Mouse (Mus musculus) left cerebral cortex, adult 9 months (tissue): ENCODE data around the gene Fntb.
"Not testable (repeated sequence)": the region's sequence is repeated elsewhere in the genome, so short reads cannot be mapped to it uniquely, and the experiment has no call there.

Source experiments
- DNase-seq, 2 experiments: peaks; one replicate each; pipeline ENCODE4 v3.0.0; 2022; ENCODE audit warnings: low spot score in 2 of 2

Gene Fntb

GRCm38 (mm10) chr12:76765354-76765851, at the start of gene Fntb, which contains the start of gene Churc1:
Fntb (plus strand) TSS chr12:76765589.
Churc1 (plus strand) TSS chr12:76765538.
- peak; percentile 81 to 88 for DNase-seq

DNA sequence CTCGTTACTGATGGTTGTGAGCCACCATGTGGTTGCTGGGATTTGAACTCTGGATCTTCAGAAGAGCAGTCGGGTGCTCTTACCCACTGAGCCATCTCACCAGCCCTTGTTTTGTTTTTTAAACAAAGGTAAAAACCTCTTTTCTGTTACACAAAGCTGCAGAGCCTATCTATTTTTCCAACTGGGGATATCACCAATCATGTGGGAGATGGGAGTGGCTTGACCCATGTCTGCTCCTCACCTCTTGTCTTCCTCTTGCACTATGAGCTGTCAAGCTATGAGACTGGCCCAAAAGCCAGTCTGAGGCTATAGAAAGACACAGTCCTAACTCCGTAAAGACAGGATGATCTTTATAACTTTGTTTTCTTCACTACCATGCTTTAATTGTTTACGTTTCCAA, 47.0 kb upstream of the Fntb start:
- no peak for DNase-seq

GRCm38 (mm10) chr12:76720572-76720971, 44.8 kb upstream of the Fntb start:
- DNase-seq = peak in 1 of 2 experiments; percentile 1

DNA sequence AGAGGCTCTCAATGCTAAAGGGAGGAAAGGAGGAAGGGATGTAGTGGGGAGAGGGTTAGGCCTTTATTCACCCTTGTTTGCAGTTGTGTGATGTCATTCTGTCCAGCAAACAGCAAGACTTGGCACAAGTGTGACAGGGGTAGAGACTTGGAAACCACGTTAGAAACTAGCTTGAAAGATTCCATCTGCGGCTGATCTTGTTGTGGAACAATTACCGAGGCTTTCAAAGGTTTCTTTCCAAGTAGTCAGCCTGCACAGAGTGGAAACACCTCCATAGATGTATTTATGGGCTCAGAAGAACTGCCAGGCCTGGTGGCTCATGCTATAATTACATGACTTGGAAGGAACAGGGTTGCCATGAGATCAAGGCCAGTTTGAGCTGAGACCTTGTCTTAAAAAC, 43.4 kb upstream of the Fntb start:
- DNase-seq = peak in 1 of 2 experiments; percentile 2

DNA sequence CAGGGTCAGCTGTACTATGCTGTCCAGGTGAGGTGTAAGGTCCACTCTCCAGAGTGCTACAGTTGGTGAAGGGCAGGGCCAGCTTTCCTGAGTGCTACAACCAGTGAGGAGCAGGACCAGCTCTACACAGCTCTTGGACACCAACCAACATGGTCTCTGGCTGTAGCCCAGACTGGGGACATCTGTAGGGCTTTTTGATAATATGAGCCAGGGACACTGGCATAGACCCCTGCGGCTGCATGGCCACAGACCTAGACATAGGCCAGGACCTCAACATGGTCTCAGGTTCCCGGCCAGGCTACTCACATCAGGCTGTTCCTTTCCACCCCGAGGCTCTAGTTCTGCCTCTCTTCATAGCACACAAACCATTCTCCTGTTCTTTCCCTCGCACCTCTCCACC, 37.4 kb upstream of the Fntb start:
- no peak for DNase-seq

GRCm38 (mm10) chr12:76750866-76751459, 14.4 kb upstream of the Fntb start:
- no peak for DNase-seq

GRCm38 (mm10) chr12:76752652-76753318, 12.6 kb upstream of the Fntb start:
- DNase-seq = peak in 1 of 2 experiments; percentile 76

- DNase-seq = peak in 1 of 2 experiments; percentile 14
Measured at GRCm38 (mm10) chr12:76765901-76766630, 677 bp downstream of the Fntb start.

- DNase-seq = no peak
Measured at GRCm38 (mm10) chr12:76770841-76771500, 5.6 kb downstream of the Fntb start.

- DNase-seq = no peak
Measured at GRCm38 (mm10) chr12:76771540-76771939, 6.2 kb downstream of the Fntb start.

DNA sequence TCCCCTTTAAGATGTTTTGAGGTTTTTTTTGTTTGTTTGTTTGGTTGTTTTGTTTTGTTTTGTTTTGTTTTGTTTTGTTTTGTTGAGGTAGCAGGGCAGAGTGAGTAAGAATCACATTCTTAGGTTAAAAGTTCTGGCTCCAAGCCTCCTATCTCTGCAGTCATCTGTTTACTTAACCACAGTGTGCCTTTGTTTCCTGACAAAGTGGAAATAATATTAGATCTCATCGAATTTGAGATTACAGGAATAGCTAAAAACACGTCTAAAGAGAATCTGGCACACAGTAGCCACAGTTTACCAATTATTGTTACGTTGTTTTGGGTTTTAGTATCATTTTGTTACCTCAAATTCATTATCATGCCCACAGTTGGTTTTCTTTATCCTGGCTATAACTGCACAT, 9.3 kb downstream of the Fntb start:
- DNase-seq = no peak

DNA sequence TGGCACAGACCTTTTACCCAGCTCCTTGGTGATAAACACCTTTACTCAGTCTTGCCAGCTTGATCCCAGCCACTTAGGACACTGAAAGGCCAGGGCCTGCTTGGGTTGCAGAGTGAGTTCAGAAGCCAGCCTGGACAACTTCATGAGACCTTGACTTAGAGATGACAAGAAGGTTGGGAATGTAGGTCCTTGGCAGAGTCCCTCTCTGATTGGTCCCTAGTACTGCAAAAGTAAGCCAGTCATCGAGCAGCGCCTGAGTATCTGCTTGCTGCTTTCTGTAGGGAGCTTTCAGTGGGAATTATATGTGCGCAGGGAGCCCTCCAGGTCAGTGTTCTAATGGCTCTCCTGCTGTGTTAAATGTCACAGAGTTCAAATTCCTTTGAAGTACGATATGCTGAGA, 9.7 kb downstream of the Fntb start:
- no peak for DNase-seq

- no peak for DNase-seq
Measured at GRCm38 (mm10) chr12:76776898-76777297, 11.5 kb downstream of the Fntb start.

DNA sequence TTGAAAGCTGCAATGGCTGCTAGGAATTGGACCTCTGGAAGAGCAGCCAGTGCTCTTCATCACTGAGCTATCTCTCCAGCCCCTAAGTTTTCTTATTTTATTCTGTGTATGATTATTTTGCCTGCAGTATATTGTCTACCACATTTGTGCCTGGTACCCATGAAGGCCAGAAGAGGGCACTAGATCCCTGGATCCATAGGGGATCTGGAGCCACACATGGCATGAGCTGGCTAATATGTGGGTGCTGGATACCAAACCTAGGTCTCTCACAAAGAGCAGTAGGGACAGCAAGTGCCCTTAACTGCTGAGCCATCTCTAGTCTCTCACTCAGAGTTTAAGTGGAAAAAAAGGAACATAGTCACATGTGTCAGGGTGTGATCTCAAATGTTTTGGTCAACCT, 12.5 kb downstream of the Fntb start:
- DNase-seq = no peak

DNA sequence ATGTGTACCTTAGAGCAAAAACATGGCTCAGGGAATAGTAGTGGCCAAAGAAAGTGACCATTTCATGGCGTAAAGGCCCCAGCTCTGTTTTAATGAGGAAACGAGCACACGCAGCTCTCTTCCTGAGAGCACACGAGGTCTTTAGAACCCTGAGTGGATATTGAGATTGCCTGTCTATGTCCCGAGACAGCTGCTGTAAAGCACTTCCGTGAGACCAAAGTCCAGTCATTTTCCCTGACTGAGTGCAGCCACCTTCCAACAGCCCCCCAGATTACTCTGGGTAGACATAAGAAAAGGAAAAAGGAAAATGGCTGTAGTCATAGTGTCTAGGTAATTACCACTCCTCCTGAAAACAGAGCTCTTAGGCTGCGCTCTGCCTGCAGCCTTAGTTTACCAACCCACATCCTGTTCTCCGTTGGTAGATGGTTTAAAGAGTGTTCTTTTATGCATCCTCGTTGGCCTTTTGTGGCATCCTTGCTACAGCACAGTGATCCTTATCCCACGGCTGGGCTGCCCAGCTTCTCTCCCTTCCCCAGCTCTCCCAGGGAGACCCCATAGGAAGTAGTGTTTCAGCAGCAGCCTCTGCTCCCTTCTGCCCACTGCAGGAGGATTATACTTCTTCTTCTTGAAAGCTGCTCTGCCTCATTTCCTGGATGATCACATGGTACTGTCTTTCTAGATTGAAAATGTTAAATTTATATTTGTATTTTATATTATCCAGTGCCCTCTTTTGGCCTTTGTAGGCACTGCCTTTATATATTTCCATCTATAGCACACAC, 13.1 kb downstream of the Fntb start:
- no peak for DNase-seq

DNA sequence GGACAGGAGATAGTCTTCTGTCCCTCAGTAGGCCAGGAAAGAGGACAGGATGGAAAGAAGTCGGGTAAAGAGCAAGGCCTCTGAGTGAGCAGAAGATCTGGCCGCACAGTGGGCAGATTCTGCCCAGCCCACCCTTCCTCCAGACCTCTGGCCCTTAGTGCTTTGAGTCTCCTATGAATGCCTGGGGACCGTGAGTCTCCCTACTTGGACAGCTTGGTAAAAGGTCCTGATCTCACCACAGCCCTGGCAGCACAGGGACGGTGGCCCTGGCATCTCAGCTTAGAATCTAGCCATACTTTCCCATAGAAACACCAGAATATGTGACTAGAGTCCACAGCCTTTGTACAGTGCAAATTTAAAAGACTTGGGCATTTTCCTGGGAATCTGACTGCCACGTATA, 14.6 kb downstream of the Fntb start:
- no peak for DNase-seq

- no peak for DNase-seq
Measured at GRCm38 (mm10) chr12:76780639-76781468, 15.5 kb downstream of the Fntb start.

DNA sequence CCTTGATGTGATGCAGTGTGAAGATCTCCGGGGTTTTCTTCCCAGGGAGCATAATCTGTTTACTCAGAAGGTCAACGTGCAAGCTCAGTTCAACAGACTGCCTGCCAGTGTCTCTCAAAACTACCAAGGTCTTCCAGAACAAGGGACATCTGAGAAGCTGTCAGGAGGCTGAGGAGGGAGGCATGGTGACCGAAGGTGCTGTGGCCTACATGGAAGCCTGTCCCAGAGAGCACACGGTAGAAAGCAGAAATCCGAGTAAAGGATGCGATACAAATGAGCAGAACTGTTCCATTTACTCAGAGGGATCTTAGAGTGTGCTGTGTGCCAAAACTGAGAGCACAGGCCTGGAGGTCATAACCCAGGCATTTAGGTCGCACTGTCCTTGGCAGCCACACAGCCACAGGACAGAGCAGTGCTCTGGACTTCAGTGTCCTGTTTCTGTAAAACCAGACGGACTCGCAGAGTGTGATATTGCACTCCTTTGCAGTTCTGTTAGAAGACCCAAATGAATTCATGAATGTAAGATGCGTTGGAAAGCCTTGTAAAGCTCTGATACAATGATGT, 18.7 kb downstream of the Fntb start:
- no peak for DNase-seq

GRCm38 (mm10) chr12:76790446-76791084, 25.2 kb downstream of the Fntb start:
- DNase-seq = no peak

DNA sequence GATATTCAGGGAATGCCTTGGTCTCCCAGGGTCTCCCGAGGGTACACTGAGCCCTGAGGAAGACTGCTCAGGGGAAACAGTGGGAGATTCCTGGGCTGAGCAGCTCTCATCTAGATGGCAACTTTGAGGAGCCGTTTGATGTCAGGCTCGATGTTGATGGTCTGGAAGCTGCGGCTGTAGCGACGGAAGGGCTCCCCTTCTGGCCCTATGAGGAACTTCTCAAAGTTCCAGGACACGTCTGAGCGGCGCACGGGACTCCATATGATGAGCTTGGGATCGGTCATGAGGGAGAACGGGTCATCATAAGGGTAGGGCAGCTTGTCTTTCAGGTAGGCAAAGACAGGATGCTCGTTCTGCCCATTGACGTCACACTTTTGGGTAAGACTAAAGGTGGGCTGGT, 27.2 kb downstream of the Fntb start:
- not testable (repeated sequence) for DNase-seq
